In genomic region chr10:44832455-44832854, GRCm38 (mm10) we compare ENCODE assay signal across 16 mouse cellular contexts.
"Had no signal": no experiment of that assay in that cellular context is flagged by ENCODE, and none has a peak within 500 bp of the region (broad histone marks: within the 10 kb centered on the region; RNA-seq: fewer than 3 reads in every experiment).

No protein-coding gene starts in this region.

- H3K4me2 ChIP-seq: neural tube, embryonic 13.5 days; neural tube, embryonic 15.5 days; stomach, embryonic 15.5 days had no signal

- H3K9ac ChIP-seq: neural tube, embryonic 13.5 days; neural tube, embryonic 15.5 days; stomach, embryonic 15.5 days had no signal

- H3K27ac ChIP-seq: neural tube, embryonic 13.5 days; neural tube, embryonic 15.5 days; stomach, embryonic 15.5 days; stomach, postnatal 0 days had no signal

- H3K4me1 ChIP-seq: neural tube, embryonic 13.5 days; neural tube, embryonic 15.5 days; stomach, embryonic 15.5 days had no signal

- H3K9me3 ChIP-seq: neural tube, embryonic 13.5 days; neural tube, embryonic 15.5 days; stomach, embryonic 15.5 days had no signal

- H3K36me3 ChIP-seq: neural tube, embryonic 13.5 days; neural tube, embryonic 15.5 days; stomach, embryonic 15.5 days had no signal

- H3K27me3 ChIP-seq: neural tube, embryonic 13.5 days; neural tube, embryonic 15.5 days; stomach, embryonic 15.5 days had no signal

- DNase-seq: retina, postnatal 1 day; right cerebral cortex, adult 18-20 months; right cerebral cortex, postnatal 14 days; right cerebral cortex, postnatal 25 days; right cerebral cortex, postnatal 4 days; spleen, adult 18-20 months; thymus, adult 18-20 months; thymus, adult 2 months; thymus, postnatal 14 days; thymus, postnatal 25 days; thymus, postnatal 36 days; thymus, postnatal 4 days had no signal

- H3K4me3 ChIP-seq: neural tube, embryonic 13.5 days; neural tube, embryonic 15.5 days; stomach, embryonic 15.5 days had no signal
